Mouse (Mus musculus) spleen, postnatal 0 days (tissue): ENCODE results near the gene Krt8. TPM values are rescaled to one million over a fixed set of nuclear protein-coding genes. Genes with fewer than 3 reads are reported as not detected.

Experiments
- polyA plus RNA-seq: library from polyadenylated mRNA; unstranded; fragments of >200 nt; fragmentation: Nextera tagmentation; extraction: Ambion mirVana; gene quantifications from 2 replicates; pipeline ENCODE4 v1.2.1, GENCODE M21; 2015

Krt8 gene
- 9.5 and 10.6 TPM in 2 replicates for polyA plus RNA-seq

GRCm38 (mm10) chr15:102004189-102004588, at the start of gene Krt8:
Gene Krt8, minus strand, starts transcription at chr15:102004482.

DNA sequence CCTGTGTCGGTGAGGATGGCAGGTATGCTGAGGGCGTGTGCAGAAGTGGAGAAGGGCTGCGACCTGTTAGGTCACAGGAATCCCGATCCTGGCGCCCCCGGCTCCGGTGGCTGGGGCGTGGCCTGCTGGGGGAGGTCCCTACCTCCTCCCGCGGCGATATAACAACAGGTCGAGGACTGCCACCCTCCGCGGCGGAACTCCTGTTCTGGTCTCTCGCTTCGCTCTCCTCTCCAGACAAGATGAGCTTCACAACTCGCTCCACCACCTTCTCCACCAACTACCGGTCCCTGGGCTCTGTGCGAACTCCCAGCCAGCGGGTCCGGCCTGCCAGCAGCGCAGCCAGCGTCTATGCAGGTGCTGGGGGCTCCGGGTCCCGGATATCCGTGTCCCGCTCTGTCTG, 23.8 kb upstream of the Krt8 start, which contains the start of gene Krt18:
Krt18 (plus strand) TSS at position 141 of the 400 bp plus-strand sequence.

GRCm38 (mm10) chr15:101954187-101954586, 50.1 kb downstream of the Krt8 start, which contains the start of gene Krt78:
Gene Krt78, minus strand, starts transcription at chr15:101954287.

Other genes starting within 250 kb of the Krt8 start
- not detected in 2 replicates for gene Krt72, start 218.0 kb downstream of the Krt8 start, polyA plus RNA-seq
- not detected in 2 replicates for gene Krt73, start 202.1 kb downstream of the Krt8 start, polyA plus RNA-seq
- not detected in 2 replicates for gene Krt2, start 186.3 kb downstream of the Krt8 start, polyA plus RNA-seq
- 0.40 and 0.72 TPM in 2 replicates for gene Krt1, start 153.7 kb downstream of the Krt8 start, polyA plus RNA-seq
- gene Krt77, start 134.8 kb downstream of the Krt8 start, polyA plus RNA-seq: not detected in 2 replicates
- not detected in 2 replicates for gene Krt76, start 111.6 kb downstream of the Krt8 start, polyA plus RNA-seq
- 0.59 and 1.5 TPM in 2 replicates for gene Krt4, start 79.7 kb downstream of the Krt8 start, polyA plus RNA-seq
- gene Krt79, start 64.2 kb downstream of the Krt8 start, polyA plus RNA-seq: 0.12 and 0.16 TPM in 2 replicates
- not detected in 2 replicates for gene Krt78, start 50.2 kb downstream of the Krt8 start, polyA plus RNA-seq
- 6.5 and 7.8 TPM in 2 replicates for gene Krt18, start 23.7 kb upstream of the Krt8 start, polyA plus RNA-seq
- gene Eif4b, start 69.3 kb upstream of the Krt8 start, polyA plus RNA-seq: 65.4 and 69.7 TPM in 2 replicates
- gene Tns2, start 95.9 kb upstream of the Krt8 start, polyA plus RNA-seq: 12.3 and 17.0 TPM in 2 replicates
- gene Spryd3, start 131.8 kb upstream of the Krt8 start, polyA plus RNA-seq: 12.9 and 13.5 TPM in 2 replicates
- 38.6 and 49.8 TPM in 2 replicates for gene Igfbp6, start 139.9 kb upstream of the Krt8 start, polyA plus RNA-seq
- gene Soat2, start 146.0 kb upstream of the Krt8 start, polyA plus RNA-seq: 3.5 and 3.6 TPM in 2 replicates
- 22.1 and 24.1 TPM in 2 replicates for gene Zfp740, start 198.8 kb upstream of the Krt8 start, polyA plus RNA-seq
- gene Csad, start 200.2 kb upstream of the Krt8 start, polyA plus RNA-seq: 19.8 and 23.5 TPM in 2 replicates
- gene Itgb7, start 227.5 kb upstream of the Krt8 start, polyA plus RNA-seq: 26.2 and 29.5 TPM in 2 replicates